Mouse (Mus musculus) cerebellum, adult (tissue): ENCODE results near the gene Gimap5.

ENCODE experiments used
- ATAC-seq: cut with Nextera tagmentation; 2 replicates; pipeline ENCODE4 v1.9.2; 2017; ENCODE audit warnings: mild to moderate bottlenecking, moderate library complexity, mixed read lengths; ENCODE audit not compliant: insufficient number of reproducible peaks, low FRiP score, low TSS enrichment

Gimap5 gene

GRCm38 (mm10) chr6:48745959-48746889, at the start of gene Gimap5:
Gimap5 (plus strand) TSS chr6:48746197.
- ATAC-seq: 0 out of 2 replicates have a peak, but pooled peaks have one; percentile 49

- no peak for ATAC-seq
These were observed 49.0 kb upstream of the Gimap5 start for GRCm38 (mm10) chr6:48696830-48697554.

GRCm38 (mm10) chr6:48697555-48697930, 48.5 kb upstream of the Gimap5 start:
- no peak for ATAC-seq

- no peak for ATAC-seq
These were observed 47.7 kb upstream of the Gimap5 start for GRCm38 (mm10) chr6:48698066-48698856.

- no peak for ATAC-seq
These were observed 47.1 kb upstream of the Gimap5 start for GRCm38 (mm10) chr6:48698888-48699287.

GRCm38 (mm10) chr6:48700251-48701075, 45.5 kb upstream of the Gimap5 start:
- no peak for ATAC-seq

- ATAC-seq: no peak
These were observed 43.9 kb upstream of the Gimap5 start for GRCm38 (mm10) chr6:48702146-48702545.

GRCm38 (mm10) chr6:48702601-48703000, 43.4 kb upstream of the Gimap5 start:
- no peak for ATAC-seq

GRCm38 (mm10) chr6:48704146-48704545, 41.9 kb upstream of the Gimap5 start:
- ATAC-seq: no peak

- no peak for ATAC-seq
These were observed 39.9 kb upstream of the Gimap5 start for GRCm38 (mm10) chr6:48706130-48706529.

- no peak for ATAC-seq
These were observed 27.5 kb upstream of the Gimap5 start, which contains the start of the genes Gm28053 and Gimap7 for GRCm38 (mm10) chr6:48718455-48718854. Gm28053 (plus strand) TSS chr6:48718607. Gimap7 (plus strand) TSS chr6:48718621.

GRCm38 (mm10) chr6:48720326-48720725, 25.7 kb upstream of the Gimap5 start:
- no peak for ATAC-seq

GRCm38 (mm10) chr6:48723468-48723867, 22.5 kb upstream of the Gimap5 start:
- ATAC-seq: no peak

- ATAC-seq: no peak
These were observed 20.5 kb upstream of the Gimap5 start for GRCm38 (mm10) chr6:48725476-48725875.

- no peak for ATAC-seq
These were observed 18.2 kb upstream of the Gimap5 start for GRCm38 (mm10) chr6:48727761-48728160.

GRCm38 (mm10) chr6:48732864-48733304, 13.1 kb upstream of the Gimap5 start:
- no peak for ATAC-seq

GRCm38 (mm10) chr6:48733660-48734059, 12.3 kb upstream of the Gimap5 start:
- no peak for ATAC-seq

- no peak for ATAC-seq
These were observed 8.9 kb upstream of the Gimap5 start for GRCm38 (mm10) chr6:48737053-48737452.

GRCm38 (mm10) chr6:48737688-48738087, 8.3 kb upstream of the Gimap5 start:
- no peak for ATAC-seq
